Mouse (Mus musculus): Measurements from ENCODE around the gene Plekhh2. TPM values are rescaled to one million over a fixed set of nuclear protein-coding genes. Genes with fewer than 3 reads are reported as not detected.

Gene Plekhh2
- total RNA-seq, 1 experiment from 2014 or later, result 7.1 TPM

DNA sequence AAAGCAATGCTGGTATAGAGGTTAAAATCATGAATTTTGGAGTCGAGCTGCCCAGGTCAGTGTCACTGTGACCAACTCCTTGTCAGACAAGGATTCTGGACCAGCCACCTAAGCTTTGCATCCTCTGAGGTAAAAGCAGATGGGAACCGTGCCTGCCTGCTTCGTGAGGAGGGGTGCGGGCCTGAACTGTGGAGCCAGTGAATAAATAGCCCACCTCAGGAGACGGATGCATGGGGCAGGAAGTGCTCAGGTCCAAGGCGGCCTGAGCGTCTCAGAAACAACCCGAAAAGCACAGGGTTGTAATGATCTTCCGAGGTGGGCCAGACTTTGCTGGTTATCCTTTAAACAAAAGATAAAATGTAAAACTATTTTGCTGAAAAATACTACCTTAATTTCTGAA is 133.4 kb downstream of the Plekhh2 start:
- DNase-seq, result no peak

DNA sequence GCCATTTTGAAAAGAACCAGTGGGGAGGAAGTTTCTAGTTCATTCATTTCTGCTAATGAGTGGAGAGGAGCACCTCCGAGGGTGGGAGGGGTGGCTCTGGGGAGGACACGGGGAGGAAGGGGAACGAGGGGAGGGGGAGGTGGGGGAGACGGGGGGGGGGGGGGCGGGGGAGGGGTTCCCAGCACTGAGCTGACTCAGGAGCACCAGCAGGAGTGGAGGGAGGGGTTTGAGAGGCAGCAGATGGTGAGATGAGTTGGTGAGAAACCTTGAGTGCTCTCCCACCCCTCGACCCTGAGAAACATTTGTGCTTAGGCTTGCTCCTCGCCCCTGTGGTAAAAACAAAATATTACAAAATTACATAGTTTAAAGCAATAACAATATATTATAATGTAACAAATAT is 134.2 kb downstream of the Plekhh2 start:
- no peak for DNase-seq

DNA sequence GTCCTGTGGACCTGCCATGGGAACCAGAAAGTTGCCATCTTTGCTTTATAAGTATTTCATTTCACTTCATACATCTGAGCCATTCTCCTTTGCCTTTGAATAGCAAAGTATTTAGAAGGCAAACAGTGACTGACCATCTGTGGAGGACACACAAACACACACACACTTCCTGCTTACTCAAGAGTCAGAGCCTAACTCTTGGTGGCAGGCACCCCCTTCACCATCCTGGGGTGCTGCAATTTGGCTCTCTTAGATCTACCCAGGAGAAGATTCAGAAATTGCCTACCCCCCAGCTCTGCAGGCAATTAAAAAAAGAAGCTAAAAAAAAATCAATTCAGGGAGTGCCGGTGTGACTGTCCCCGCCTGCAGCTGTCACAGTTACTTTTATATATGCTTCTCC is 134.8 kb downstream of the Plekhh2 start:
- DNase-seq, result no peak

DNA sequence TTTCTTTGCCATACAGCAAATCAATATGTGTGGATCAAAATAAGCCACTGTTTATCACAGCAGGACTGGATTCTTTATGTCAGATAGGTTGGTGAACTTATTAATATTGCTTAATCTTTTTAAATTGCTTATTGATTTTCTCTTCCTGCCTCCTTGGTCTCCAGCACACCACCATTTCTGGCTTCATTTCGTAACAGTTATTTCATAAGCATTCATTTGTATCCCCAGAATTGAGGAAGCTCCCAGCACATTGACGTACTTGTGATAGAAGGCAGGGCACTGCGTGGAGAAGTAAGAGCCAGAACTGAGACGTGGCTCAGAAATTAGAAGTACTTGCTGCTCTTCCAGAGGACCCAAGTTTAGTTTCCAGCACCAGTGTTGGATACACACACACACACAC is 135.9 kb downstream of the Plekhh2 start:
- DNase-seq, result no peak

DNA sequence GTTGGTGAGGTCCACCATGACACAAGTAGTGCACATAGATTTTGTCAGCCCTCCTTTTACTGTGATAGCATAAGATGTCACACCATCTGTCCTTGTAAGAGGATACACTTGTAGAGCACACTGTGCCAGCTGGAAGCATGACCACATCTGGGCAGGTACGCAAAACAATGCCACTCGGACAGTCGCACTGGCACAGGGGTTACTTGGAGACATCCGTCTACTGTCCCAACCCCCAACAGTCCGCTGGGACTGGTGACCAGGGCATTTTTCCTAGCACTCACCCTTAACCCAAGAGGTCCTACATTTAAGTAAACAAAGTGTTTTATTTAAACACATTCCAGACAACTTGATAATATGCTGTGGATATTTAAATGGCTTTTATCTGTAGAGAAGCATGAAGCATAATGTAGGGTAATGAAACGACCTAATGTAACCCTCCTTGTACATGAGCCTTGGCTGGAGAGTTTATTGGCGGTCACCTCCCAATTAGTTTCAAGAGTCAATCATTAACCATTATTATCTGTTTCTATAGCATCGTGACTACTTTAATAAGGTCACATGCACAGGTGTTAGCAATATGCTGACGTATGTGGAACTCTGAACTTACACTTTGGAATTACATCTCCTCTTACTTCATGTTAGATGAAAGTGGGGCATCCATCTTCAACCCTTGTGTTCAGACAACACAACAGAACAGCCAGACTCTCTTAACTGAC is 138.8 kb downstream of the Plekhh2 start:
- DNase-seq, result no peak

DNA sequence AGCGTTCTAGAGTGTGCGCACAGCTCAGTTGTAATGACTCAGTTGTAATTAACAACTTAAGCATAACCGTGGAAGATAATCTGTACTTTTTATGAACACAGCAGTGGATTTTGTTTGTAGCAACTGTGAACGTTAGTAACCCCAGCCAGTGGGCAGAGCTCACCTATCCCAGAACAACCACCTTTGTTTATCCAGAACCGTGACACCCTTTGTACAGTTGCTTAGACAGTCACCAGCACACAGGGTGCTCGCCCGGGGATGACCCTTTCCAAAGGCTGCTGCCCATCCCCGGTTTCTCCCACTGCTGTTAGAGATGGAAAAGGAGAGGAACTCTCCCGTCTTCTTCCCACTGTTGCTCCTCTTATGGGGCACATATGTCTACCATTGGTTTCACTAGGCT is 141.8 kb downstream of the Plekhh2 start:
- DNase-seq, result no peak

DNA sequence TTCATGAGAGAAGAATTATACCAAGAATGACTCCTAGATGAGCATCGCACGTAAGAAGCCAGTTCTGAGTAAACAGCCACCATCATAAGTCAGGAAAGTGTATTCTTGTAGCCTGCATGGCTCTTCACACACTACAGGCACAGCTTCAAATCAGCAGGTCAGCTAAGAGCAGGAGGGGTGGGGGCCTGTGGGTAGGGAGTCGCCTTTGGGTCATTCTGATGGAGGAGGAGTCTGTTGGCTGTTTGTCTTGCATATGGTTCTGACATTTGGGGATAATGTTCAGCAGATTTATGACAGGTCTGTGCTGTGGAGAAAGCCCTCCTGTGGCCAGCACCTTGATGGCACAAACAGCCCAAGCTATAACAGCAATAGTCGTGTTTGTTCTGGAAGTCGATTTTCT is 144.5 kb downstream of the Plekhh2 start:
- DNase-seq, result no peak

DNA sequence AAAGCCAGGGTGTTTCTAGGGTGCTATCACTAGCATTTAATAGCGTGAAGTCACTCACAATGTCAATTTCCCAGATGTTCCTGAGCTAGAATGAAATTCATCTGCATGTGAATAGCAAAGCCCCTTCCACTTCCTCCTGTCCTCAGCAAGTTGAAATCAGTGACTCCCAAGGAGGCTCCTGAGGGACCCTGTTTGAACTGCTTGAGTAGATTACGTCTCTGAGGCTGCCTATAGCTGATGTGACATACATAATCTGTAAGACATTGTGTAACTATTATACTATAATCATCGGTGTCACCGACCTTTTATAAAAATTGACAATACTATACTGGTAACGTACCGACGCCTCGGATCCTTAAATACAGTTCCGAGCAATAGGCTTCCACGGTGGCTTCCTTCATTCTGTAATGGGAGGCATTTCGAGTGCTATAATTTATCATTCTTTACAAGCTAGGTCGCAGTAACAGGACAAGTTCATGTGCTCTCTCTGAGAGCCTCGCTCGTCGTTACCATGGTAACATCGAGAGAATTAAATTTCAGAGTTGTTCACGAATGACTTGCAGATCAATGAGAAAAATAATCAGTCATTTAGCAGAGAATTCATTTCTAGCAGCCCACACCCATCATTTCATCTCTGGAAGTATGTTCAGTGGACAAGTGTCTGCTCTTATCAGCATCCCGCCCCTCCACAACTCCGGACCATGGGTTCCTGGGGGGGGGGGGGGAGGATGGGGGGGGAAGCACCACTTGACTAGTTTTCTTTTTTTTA is 145.1 kb downstream of the Plekhh2 start:
- no peak for DNase-seq

DNA sequence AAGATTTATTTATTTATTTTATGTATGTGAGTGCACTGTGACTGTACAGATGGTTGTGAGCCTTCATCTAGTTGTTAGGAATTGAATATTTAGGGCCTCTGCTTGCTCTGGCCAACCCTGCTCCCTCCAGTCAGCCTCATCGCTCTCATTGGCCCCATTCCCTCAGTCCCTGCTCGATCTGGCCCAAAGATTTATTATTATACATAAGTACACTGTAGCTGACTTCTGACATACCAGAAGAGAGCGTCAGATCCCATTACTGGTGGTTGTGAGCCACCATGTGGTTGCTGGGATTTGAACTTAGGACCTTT is 145.7 kb downstream of the Plekhh2 start:
- DNase-seq, result no peak

DNA sequence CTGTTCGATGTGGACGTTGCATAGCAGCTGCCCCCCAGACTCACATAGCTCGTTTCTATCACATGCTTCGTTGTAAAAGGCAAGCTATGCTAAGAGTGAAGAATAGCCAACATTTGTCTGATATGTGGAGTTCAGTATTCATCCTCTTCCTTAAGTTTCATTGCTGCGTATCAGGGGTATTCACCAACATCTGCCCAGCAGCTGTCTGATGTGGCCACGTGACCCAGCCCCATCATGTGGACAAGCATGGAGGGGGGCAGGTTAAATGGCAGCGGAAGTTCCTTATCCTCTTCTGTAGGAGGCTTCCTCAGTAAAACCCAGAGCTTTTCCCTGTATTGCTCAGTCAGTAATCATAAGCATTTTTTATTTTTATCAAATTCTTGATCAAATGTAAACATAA is 146.1 kb downstream of the Plekhh2 start:
- no peak for DNase-seq

DNA sequence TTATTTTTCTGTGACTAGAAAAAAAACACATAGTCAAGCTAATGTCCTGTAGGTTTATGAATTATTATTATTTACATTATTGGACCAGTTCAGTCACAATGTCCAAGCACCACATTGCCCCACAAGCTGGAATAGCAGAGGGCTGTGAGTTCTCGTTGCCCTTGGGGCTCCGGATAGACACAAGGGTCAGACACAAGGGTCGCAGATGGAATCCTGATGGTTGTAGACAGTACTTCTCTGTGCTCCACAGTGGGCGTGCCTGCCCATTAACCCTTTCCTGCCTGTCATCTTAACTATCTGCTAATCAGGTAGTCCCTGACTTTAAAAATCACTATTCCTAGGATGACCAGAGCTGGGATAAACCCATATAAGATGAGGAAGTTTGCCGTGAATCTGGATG is 146.5 kb downstream of the Plekhh2 start:
- DNase-seq, result no peak

DNA sequence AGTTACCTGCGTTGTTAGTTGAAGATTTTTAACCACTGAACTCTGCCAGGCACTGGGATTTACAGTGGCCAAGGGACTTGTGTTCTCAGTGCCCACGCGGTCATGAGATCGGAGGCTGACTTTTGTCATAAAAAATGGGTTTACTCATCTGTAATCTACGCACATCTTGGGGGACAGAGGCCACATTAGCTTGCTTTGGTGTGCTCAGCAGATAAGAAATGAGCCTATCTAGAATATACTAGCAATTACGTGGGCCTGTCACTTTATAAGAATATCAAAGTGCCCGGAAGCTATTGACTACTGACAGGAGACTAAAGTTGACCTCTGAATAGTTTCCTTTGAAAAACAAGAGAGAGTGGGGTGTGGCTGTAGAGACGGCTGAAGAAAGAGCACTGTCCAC is 147.3 kb downstream of the Plekhh2 start:
- no peak for DNase-seq

DNA sequence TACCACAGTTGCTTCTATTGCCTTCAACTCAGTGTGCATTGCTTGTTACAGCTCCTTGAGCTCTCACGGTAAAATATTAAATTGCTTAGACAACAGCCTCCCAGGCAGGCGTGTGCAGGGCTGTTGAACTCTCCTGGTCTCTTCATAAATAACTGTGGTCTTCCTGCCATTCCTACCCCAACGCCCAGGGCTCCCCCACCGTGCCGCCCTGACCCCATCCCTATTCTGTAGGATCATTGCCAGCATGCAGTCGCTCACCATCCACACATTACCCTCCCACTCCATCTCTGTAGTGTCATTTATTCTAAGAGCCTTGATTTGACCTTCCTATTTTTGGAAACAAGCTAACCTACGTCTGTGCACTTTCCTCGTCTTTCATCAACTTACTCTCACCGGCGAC is 153.4 kb downstream of the Plekhh2 start:
- DNase-seq, result no peak

DNA sequence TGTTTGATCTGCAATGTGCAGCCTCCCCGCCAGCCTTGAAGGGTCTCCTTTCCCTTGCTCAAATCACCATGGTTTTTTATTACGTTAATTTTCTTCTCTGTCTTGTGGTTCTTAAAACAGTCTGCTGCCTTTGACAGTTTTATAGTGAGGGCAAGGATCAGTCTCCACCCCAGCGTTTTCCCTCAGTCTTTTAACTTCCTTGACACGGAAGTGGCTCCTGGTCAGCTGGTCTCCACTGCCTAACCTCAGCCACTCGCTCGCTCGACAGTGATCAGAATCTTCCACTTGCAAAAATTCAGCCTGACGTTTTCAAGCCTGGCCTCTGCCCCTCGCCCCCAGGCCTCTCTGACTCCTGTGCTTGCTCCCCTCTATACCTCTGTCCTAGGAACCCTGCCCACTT is 154.0 kb downstream of the Plekhh2 start:
- no peak for DNase-seq

DNA sequence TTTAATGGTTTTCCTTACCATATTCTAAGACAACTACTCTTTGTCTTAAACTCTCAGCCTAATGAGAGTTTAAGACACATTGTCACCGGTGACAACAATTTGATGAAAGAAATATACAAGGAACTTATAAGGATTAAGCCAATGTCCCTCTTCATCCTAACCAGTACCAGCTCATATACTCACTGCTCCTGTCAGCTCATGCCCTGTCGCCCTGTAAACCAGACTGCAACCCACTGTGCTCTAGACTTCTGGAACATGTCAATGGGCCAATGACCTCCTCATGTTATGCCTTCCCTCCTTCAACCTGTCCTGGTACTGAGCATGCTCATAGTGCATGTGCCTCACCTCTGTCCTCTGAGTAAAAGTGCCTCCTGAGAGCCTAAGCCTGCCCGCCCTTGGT is 156.2 kb downstream of the Plekhh2 start:
- no peak for DNase-seq

Other genes with a start within 250 kb of the Plekhh2 start
- 18.9 and 19.6 TPM in 2 replicates for gene Thada, start 45.7 kb upstream of the Plekhh2 start, total RNA-seq (2021)
- 21.7 and 21.9 TPM in 2 replicates for gene Dync2li1, start 114.6 kb downstream of the Plekhh2 start, total RNA-seq (2021)
- 0.49 and 17.1 TPM in 2 replicates for gene Abcg8, start 164.4 kb downstream of the Plekhh2 start, total RNA-seq (2021)
- 1.3 and 22.2 TPM in 2 replicates for gene Abcg5, start 171.1 kb downstream of the Plekhh2 start, total RNA-seq (2021)

Measured in adrenal gland, postnatal 14 days (tissue).